Mouse (Mus musculus) right cerebral cortex, postnatal 25 days (tissue): Measurements from ENCODE around the gene Slco4c1.

Source experiments
- DNase-seq: peaks from one replicate; pipeline ENCODE4 v3.0.0; 2022

Slco4c1 gene

DNA sequence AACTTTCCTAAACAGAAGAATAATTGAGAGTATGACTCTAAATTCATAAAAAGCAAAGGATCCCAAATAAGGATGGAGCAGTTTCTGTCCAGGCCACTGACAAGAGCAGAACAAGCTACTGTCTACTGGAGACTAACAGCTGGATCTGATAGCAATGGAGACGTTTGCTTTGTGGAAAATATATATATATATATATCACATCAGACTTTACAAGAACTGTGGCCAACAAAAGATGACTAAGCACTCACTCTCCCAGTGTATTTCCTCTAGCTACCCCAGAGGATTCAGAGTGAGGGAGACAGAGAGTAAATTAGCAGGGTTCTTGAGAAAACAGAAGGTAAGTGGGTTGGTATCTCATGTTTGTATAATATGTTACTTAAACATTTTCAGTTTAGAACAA is 105.4 kb downstream of the Slco4c1 start:
- no peak for DNase-seq
